Mouse (Mus musculus): ENCODE results near the gene Rbpjl.
A peak's percentile ranks its signal among the peaks of the same experiment; 100 is the strongest.

Rbpjl gene

DNA sequence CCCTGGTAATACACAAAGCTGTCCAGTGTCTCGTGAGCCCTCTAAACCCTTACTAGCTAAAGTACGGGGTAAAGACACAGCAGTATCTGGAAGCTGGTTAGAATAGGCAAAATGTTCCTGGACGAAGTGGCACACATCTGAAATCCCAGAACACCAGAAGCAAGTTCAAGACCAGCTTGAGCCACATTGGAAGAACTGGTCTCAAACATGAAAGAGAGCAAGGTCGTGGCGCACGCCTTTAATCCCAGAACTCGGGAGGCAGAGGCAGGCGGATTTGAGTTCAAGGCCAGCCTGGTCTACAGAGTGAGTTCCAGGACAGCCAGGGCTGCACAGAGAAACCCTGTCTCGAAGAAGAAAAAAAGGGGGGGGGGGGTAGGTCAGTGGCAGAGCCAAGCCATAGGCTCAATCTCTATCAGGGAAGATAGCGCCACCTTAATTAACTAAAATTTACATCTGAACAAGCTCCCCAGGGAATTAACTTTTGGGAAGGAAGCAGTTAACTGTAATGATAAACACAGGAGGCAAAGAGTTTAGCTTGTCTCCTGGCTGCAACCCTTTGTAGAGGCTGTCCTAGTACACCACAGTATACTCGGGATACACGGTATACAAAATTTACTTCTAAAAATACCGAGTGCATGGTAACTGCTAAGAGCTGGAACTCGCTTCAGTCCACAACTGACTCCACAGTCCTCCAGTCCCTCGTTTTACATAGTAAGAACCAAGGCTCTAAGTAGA, 27.1 kb downstream of the Rbpjl start:
- DNase-seq (ENCODE audit: low spot score in 2 of 2): no peak

- no peak for DNase-seq (ENCODE audit: low spot score in 2 of 2)
These were observed 27.8 kb downstream of the Rbpjl start for GRCm38 (mm10) chr2:164430697-164431096.

DNA sequence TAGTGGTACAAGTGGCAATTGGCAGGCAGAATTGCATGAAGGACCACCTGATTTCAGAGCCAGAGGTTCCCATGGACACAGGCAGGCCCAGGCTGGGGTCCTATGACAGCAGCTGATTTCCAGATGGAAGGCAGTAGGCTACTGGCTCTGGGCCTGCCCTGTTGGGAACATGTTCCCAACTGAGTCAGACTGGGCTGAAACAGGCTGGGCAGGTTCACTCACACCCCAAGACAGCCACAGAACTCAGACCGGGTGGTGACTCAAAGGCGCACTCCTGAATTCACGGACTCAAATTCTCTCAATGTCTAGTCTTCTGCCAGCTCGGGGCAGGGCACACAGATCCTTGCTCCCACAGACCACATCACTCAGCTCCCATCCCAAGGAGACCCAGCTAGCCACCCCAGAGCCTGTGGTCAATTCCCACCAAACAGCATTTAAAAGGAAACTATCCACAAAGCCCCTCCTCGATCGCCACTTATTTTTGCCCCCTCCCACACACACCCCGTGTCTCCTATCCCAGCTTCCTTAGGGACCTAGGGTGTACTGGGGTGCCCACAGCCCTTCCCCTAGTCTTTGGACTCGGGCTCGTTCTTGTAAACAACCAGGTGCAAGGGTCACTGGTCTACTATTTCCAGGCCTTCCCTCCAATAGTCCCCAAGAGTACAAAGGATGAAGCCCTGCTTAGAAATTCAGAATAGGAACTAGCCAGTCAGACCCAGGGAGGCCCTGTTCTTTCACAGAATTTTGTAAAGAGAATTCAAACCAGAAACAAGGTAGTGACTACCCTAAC, 28.9 kb downstream of the Rbpjl start:
- no peak for DNase-seq (ENCODE audit: low spot score in 2 of 2)

DNA sequence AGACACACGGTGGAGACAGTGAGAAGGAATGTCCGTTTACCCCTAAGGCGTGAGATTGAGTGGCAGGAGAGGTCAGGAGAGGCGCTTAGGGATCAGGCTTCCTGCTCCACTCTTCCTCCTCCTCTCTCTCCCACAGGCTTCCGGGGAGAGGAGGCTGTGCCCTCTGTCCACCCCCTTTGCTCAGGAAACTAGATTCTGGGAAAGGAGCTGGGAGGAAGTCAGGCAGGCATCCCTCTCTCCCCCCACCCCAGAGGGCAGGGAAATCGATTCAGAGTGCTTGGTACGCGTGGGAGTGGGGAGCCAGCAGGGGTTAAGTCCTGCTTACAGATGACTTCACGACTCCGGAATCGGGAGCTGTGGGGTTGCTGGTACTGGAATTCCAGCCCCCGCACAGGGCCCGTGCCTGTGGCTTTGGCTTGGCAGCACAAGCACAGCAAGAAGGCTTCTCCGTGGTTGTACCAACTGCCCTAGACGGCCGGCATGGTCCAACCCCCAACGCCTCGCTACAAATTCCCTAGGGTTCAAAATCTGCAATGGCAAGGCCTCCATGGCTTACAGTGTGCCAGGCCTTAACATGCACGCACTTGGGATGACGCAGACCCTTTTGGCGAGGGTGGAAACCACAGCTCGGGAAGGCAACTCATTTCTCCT, 29.7 kb downstream of the Rbpjl start:
- no peak for DNase-seq (ENCODE audit: low spot score in 2 of 2)

DNA sequence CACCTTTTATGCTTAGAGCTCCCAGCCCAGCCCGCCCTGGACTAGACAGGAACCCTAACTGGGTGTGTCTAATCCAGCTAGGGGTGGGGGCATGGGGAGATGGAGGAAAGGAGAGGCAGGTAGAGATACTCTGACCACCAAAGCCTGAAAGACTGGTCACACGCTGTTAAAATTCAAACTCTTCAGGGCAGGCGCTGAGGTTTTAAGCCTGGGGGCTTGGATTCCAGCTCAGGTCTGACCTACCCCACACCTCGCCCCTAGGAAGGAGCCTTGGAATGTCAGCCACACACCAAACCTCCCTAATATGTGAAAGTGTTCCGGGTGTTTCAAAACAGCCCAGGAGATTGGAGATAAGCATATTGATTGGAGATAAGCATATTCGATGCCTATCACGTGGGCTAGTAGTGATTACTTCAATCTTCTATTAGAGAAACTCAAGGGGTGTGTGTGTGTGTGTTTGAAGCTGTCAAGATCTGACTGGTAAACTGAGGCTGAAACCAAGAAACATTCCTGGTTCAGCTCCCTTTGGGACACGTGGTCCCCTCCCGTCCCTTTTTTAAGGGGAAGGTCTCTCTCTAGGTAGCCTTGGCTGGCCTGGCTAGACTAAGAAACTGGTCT, 30.4 kb downstream of the Rbpjl start:
- DNase-seq (ENCODE audit: low spot score in 2 of 2): no peak

GRCm38 (mm10) chr2:164434681-164435080, 31.7 kb downstream of the Rbpjl start:
- no peak for DNase-seq (ENCODE audit: low spot score in 2 of 2)

DNA sequence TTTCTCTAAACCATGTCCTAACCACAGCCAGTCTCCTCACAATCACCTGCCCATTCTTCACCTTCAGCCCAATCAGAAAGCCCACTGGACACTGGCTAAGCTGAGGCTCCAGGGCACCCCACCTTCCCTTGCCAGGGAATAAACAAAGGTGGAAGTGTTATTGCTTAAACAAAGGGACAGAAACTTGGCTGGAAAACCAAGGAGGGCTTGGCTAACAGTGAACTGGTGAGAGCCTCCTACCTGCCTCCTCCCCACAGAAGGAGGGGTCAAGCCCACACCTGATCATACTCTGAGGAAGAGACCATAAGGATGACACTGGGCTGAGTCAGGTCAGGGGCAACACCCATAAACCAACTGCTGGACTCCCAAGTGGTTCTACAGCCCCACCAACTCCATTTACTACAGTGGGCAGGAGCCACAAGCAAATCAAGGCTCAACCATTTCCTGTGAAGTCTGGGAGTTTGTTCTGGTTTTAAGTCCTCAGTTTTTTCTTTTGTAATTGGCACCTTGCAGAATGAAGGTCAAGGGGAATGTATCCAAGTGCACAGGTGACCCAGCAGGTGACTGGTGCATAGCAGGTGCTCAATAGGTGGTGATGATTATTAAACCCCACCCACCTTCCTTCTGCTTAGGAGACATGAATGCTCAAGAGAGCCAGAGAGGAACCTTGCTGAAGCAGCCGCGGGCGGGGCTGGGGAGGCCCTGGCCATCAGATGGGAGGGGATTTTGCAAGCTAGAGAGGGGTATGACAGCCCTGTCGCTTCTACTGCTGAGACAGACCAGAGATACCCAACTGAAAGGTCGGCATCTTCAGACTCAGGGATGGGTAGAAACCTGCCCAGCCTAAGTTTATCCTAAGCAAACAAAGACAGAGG, 32.5 kb downstream of the Rbpjl start:
- no peak for DNase-seq (ENCODE audit: low spot score in 2 of 2)

GRCm38 (mm10) chr2:164436215-164436913, 33.4 kb downstream of the Rbpjl start:
- peak; percentile 53 to 69 for DNase-seq (ENCODE audit: low spot score in 2 of 2)

DNA sequence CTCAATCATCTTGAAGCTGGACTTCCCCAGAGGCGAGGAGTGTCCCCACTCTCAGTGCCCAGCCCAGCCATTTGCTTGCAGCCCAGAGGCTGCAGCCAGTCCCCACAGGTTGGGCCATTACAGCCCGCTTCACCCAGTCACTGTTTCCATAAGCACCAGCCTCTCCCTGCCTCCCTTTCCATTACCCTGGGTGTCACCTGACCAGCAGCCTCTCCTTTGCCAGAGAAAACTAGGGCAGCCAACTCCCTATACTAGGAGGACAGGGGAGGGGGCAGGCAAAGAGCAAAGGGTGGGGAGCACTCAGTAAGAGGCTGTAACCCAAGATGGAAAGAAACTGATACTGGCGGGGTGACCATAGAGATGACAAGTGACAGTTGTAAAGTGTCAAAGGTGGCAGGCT, 34.0 kb downstream of the Rbpjl start:
- DNase-seq (ENCODE audit: low spot score in 2 of 2): no peak

DNA sequence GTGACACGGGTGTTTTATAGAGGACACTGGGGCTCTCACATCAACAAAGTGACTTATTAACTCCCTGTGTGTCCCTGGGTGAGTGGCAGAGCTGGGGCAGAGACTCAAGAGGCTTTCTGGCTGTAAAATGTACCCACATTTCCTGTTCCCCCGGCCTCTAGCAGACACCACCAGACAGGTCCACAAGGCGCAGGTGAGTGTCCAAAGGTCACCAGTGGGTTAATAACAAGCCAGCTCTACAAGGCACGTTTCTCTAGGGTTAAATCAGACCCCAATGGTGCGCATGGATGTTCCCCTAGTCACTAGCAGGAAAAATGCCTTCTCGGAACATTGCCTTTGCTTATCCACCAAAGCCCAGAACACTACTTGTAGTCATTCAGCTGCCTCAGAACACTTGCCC, 34.8 kb downstream of the Rbpjl start:
- DNase-seq (ENCODE audit: low spot score in 2 of 2): no peak

DNA sequence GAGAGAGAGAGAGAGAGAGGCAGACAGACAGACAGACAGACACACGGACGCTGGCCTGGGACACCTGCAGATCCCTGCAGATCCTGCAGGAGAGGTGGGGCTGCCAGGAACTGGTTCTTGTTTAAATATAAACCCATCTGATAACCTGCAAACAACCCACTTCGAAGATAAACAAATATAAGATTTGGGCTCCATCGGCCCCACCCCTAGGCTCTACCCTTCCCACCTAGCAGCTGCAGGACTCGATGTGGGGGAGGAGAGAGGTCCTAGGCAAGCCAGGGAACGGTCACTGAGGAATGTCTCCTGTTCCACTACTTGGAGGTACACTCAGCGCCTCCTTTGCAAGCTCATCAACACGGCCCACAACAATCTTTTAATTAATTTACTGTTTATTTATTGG, 35.3 kb downstream of the Rbpjl start:
- no peak for DNase-seq (ENCODE audit: low spot score in 2 of 2)

- peak; percentile 60 to 64 for DNase-seq (ENCODE audit: low spot score in 2 of 2)
These were observed 36.1 kb downstream of the Rbpjl start for GRCm38 (mm10) chr2:164439001-164439421.

DNA sequence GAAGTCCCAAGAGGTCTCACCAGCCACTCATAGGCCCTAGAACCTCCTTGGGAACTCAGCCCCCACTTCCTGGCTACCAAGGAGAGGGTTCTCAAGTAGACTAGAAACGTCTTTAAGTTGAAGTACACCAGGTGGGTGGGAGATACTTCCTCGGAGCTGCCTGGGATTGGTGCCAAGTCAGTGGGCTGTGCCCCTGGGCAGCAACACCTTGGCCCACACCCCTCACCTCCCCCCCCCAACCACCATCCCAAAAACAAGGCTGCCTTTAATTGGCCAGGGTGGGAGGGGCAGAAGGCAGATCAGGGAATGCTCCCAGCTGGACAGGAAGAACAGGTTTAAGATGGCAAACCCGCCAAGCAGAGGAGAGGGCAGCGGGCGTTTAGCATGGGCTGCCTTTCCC, 37.4 kb downstream of the Rbpjl start:
- no peak for DNase-seq (ENCODE audit: low spot score in 2 of 2)

- DNase-seq (ENCODE audit: low spot score in 2 of 2): no peak
These were observed 38.2 kb downstream of the Rbpjl start for GRCm38 (mm10) chr2:164441155-164441554.

DNA sequence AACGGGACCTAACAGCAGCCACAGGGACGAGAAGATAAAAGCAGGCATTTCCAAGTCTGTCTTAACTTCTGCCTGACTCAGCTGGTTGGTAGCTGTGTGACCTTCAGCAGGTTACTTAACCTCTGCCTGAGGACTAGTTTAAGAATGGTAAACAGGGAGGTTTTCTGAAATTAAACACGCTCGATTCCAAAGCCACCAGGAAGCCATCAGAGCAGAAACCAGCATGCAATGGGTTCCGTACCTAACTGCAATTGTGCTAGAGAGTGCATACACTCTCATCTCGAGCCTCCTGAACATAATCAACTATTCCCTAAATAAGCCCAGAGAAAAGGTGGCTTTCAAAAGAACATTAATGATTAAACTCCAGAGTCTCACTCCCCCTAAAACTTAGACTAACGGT, 38.8 kb downstream of the Rbpjl start:
- no peak for DNase-seq (ENCODE audit: low spot score in 2 of 2)

GRCm38 (mm10) chr2:164442315-164443050, 39.5 kb downstream of the Rbpjl start:
- no peak for DNase-seq (ENCODE audit: low spot score in 2 of 2)

GRCm38 (mm10) chr2:164443051-164443437, 40.1 kb downstream of the Rbpjl start:
- DNase-seq (ENCODE audit: low spot score in 2 of 2): peak; percentile 78

GRCm38 (mm10) chr2:164443460-164444000, 40.6 kb downstream of the Rbpjl start, which contains the start of gene Sdc4:
TSS of gene Sdc4 (minus strand) at chr2:164443887.
- DNase-seq (ENCODE audit: low spot score in 2 of 2): no peak

DNA sequence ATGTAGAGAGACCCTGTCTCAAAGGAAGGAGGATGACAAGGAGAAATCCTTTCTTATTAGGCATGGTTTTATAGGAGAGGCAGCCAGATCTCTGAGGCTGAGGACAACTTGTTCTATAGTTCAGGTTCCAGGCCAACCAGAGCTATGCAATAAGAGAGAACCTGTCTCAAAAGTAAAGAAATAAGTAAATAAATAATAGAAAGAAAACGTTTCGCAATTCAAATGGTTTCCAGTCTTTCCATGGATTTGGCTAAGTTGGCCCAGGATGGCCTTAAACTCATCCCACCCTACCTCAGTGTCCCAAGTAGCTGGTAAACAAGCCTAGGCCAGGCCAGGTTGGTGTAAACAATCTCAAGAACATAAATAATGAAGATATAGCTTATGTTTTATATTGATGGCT, 41.8 kb downstream of the Rbpjl start:
- DNase-seq (ENCODE audit: low spot score in 2 of 2): no peak

Data from right cerebral cortex, postnatal 10 days (tissue).